Mouse (Mus musculus) MEL (cell line): ENCODE data around the gene Gas2l2. TPM values are rescaled to one million over a fixed set of nuclear protein-coding genes. Genes with fewer than 3 reads are reported as not detected.

Source experiments
- DNase-seq: peaks from one replicate; pipeline ENCODE4 v3.0.0; 2011; ENCODE audit warnings: low read depth, low spot score
- H3K27ac ChIP-seq: 2 replicates; pipeline ENCODE4 v1.5.1; 2012; ENCODE audit warnings: low read depth, mild to moderate bottlenecking, control low read depth, low read length, moderate library complexity; ENCODE audit not compliant: control insufficient read depth
- H3K27me3 ChIP-seq, 2 experiments: fragments of 150-350 bp in 1 of 2; sonication (generic) in 1 of 2; 2 replicates each; pipeline ENCODE4 v1.6.1; 2012; ENCODE audit warnings: low read length in 2 of 2, mild to moderate bottlenecking in 2 of 2, improper control_type of control experiment in 1 of 2, moderate library complexity in 1 of 2; ENCODE audit not compliant: insufficient read depth in 2 of 2, control insufficient read depth in 1 of 2
- H3K36me3 ChIP-seq, 2 experiments: 2 replicates each; pipeline ENCODE4 v1.6.1; 2012 to 2014; ENCODE audit warnings: low read length in 2 of 2, improper control_type of control experiment in 1 of 2, inconsistent platforms in 1 of 2, mild to moderate bottlenecking in 1 of 2; ENCODE audit not compliant: insufficient read depth in 2 of 2, control insufficient read depth in 1 of 2
- H3K4me1 ChIP-seq, 2 experiments: fragments of 150-350 bp in 1 of 2; sonication (generic) in 1 of 2; 2 replicates each; pipeline ENCODE4 v1.6.1; 2012; ENCODE audit warnings: low read length in 2 of 2, improper control_type of control experiment in 1 of 2, mild to moderate bottlenecking in 1 of 2; ENCODE audit not compliant: insufficient read depth in 2 of 2, control insufficient read depth in 1 of 2
- H3K4me3 ChIP-seq, 2 experiments: fragments of 150-350 bp in 1 of 2; sonication (generic) in 1 of 2; 2 replicates each; pipeline ENCODE4 v1.5.1; 2012; ENCODE audit warnings: low read depth in 2 of 2, low read length in 2 of 2, mild to moderate bottlenecking in 2 of 2, moderate library complexity in 2 of 2, control low read depth in 1 of 2, improper control_type of control experiment in 1 of 2; ENCODE audit not compliant: control insufficient read depth in 1 of 2, insufficient read depth in 1 of 2
- H3K79me2 ChIP-seq: 2 replicates; pipeline ENCODE4 v1.6.1; 2012; ENCODE audit warnings: mild to moderate bottlenecking, low read length, moderate library complexity; ENCODE audit not compliant: control insufficient read depth, poor library complexity, insufficient read depth
- H3K9ac ChIP-seq: 2 replicates; pipeline ENCODE4 v1.6.1; 2012; ENCODE audit warnings: low read depth, mild to moderate bottlenecking, control low read depth, low read length, moderate library complexity; ENCODE audit not compliant: control insufficient read depth, poor library complexity, severe bottlenecking
- H3K9me3 ChIP-seq: fragments of 150-350 bp; sonication (generic); replicated peaks from 2 replicates; pipeline ENCODE4 v1.6.1; 2012; ENCODE audit warnings: mild to moderate bottlenecking, low read length, improper control_type of control experiment, moderate library complexity; ENCODE audit not compliant: insufficient read depth
- E2F4 ChIP-seq: IDR thresholded peaks from 2 replicates; pipeline ENCODE4 v1.6.1; 2011; ENCODE audit warnings: low read depth, low read length, improper control_type of control experiment, borderline replicate concordance
- ELF1 ChIP-seq: IDR thresholded peaks from 2 replicates; pipeline ENCODE4 v1.6.1; 2014; ENCODE audit warnings: low read depth, mild to moderate bottlenecking, inconsistent platforms, low read length, improper control_type of control experiment, moderate library complexity
- GABPA ChIP-seq: IDR thresholded peaks from 2 replicates; pipeline ENCODE4 v1.6.1; 2012; ENCODE audit warnings: low read depth, mild to moderate bottlenecking, inconsistent platforms, low read length, improper control_type of control experiment, moderate library complexity
- MAX ChIP-seq: IDR thresholded peaks from 2 replicates; pipeline ENCODE4 v1.6.1; 2011; ENCODE audit warnings: low read length, improper control_type of control experiment
- MXI1 ChIP-seq: IDR thresholded peaks from 2 replicates; pipeline ENCODE4 v1.6.1; 2011; ENCODE audit warnings: mild to moderate bottlenecking, low read depth, low read length, improper control_type of control experiment
- MYB ChIP-seq: IDR thresholded peaks from 2 replicates; pipeline ENCODE4 v1.6.1; 2011; ENCODE audit warnings: mild to moderate bottlenecking, low read depth, low read length, improper control_type of control experiment
- MYC ChIP-seq: IDR thresholded peaks from 2 replicates; pipeline ENCODE4 v1.6.1; 2011; ENCODE audit warnings: low read depth, mild to moderate bottlenecking, low read length, improper control_type of control experiment, moderate library complexity
- NELFE ChIP-seq: IDR thresholded peaks from 2 replicates; pipeline ENCODE4 v1.6.1; 2011; ENCODE audit warnings: low read depth, low read length, improper control_type of control experiment
- NRF1 ChIP-seq: IDR thresholded peaks from 2 replicates; pipeline ENCODE4 v1.6.1; 2014; ENCODE audit warnings: low read depth, mild to moderate bottlenecking, inconsistent platforms, low read length, improper control_type of control experiment, moderate library complexity; ENCODE audit not compliant: poor library complexity, insufficient read depth, severe bottlenecking
- POLR2A ChIP-seq, 2 experiments: IDR thresholded peaks; 2 replicates each; pipeline ENCODE4 v1.6.1; 2011 to 2012; ENCODE audit warnings: low read length in 2 of 2, mild to moderate bottlenecking in 2 of 2, control low read depth in 1 of 2, improper control_type of control experiment in 1 of 2, low read depth in 1 of 2, moderate library complexity in 1 of 2; ENCODE audit not compliant: control insufficient read depth in 1 of 2, insufficient read depth in 1 of 2, poor library complexity in 1 of 2
- POLR2AphosphoS2 ChIP-seq: IDR thresholded peaks from 2 replicates; pipeline ENCODE4 v1.6.1; 2011; ENCODE audit warnings: low read length, improper control_type of control experiment
- POLR2AphosphoS5 ChIP-seq: IDR thresholded peaks from 2 replicates; pipeline ENCODE4 v1.6.1; 2012; ENCODE audit warnings: low read depth, borderline replicate concordance, mild to moderate bottlenecking, inconsistent platforms, low read length, moderate library complexity, mixed read lengths
- RAD21 ChIP-seq: IDR thresholded peaks from 2 replicates; pipeline ENCODE4 v1.6.1; 2011; ENCODE audit warnings: mild to moderate bottlenecking, low read depth, low read length, improper control_type of control experiment
- SIN3A ChIP-seq: IDR thresholded peaks from 2 replicates; pipeline ENCODE4 v1.6.1; 2012; ENCODE audit warnings: low read length, improper control_type of control experiment, inconsistent platforms
- SMC3 ChIP-seq: IDR thresholded peaks from 2 replicates; pipeline ENCODE4 v1.6.1; 2011; ENCODE audit warnings: low read depth, low read length, improper control_type of control experiment
- UBTF ChIP-seq: IDR thresholded peaks from 2 replicates; pipeline ENCODE4 v1.6.1; 2012; ENCODE audit warnings: low read depth, mild to moderate bottlenecking, inconsistent platforms, low read length, improper control_type of control experiment, moderate library complexity, borderline replicate concordance; ENCODE audit not compliant: insufficient read depth
- USF1 ChIP-seq: IDR thresholded peaks from 2 replicates; pipeline ENCODE4 v1.6.1; 2014; ENCODE audit warnings: low read depth, mild to moderate bottlenecking, inconsistent platforms, low read length, improper control_type of control experiment, moderate library complexity
- ZMIZ1 ChIP-seq: IDR thresholded peaks from 2 replicates; pipeline ENCODE4 v1.6.1; 2012; ENCODE audit warnings: low read depth, mild to moderate bottlenecking, inconsistent platforms, low read length, improper control_type of control experiment, moderate library complexity
- polyA plus RNA-seq, 2 experiments: library from polyadenylated mRNA; stranded (reverse) in 1 of 2; unstranded in 1 of 2; fragments of >175 nt in 1 of 2; fragments of >200 nt in 1 of 2; gene quantifications; 2 replicates each; pipeline versions ENCODE4 v1.2.1 to v1.2.4; 2012; ENCODE audit warnings: low replicate concordance in 2 of 2, low read depth in 1 of 2; ENCODE audit not compliant: insufficient read length in 2 of 2, insufficient read depth in 1 of 2, missing spikeins in 1 of 2
- total RNA-seq: library from RNA; depleted of rRNA; stranded (reverse); fragments of 300-350 nt; gene quantifications from 2 replicates; pipeline ENCODE4 v1.2.3, GENCODE M21; 2012

Gene Gas2l2
- total and polyA plus RNA-seq, 3 experiments: not detected

- Histone ChIP-seq H3K9ac (no peak overlapping the region), H3K79me2 (no peaks in the 10 kb centered on the region), H3K9me3 (no peaks in the 10 kb centered on the region), H3K36me3 (no peaks in the 10 kb centered on the region), H3K27me3 (peaks cover 0 to 15% of the 10 kb centered on the region in 2 experiments; a peak in 3 of 4 replicates), H3K4me3 (no peak overlapping the region), H3K4me1 (no peaks in the 10 kb centered on the region), H3K27ac (no peak overlapping the region)
- DNase-seq: no peak
- no peak for TF ChIP-seq NELFE
- TF ChIP-seq SMC3: no peak
- no peak for TF ChIP-seq POLR2AphosphoS5
- TF ChIP-seq ZMIZ1: no peak
- TF ChIP-seq MXI1: no peak
These were observed 19.0 kb upstream of the Gas2l2 start for GRCm38 (mm10) chr11:83448021-83448926.

- Histone ChIP-seq H3K79me2 (no peaks in the 10 kb centered on the region), H3K9me3 (no peaks in the 10 kb centered on the region)
- no peak for TF ChIP-seq SIN3A
- TF ChIP-seq MYB: no peak
- TF ChIP-seq RAD21: no peak
- no peak for TF ChIP-seq USF1
- TF ChIP-seq, all 39 proteins: peak for 0
- Histone ChIP-seq H3K4me3 (no peak overlapping the region), H3K9ac (no peak overlapping the region), H3K4me1 (no peaks in the 10 kb centered on the region), H3K36me3 (no peaks in the 10 kb centered on the region), H3K27ac (no peak overlapping the region), H3K27me3 (peaks cover 0 to 11% of the 10 kb centered on the region in 2 experiments; a peak in 2 of 4 replicates)
- DNase-seq: no peak
These were observed 18.4 kb upstream of the Gas2l2 start for GRCm38 (mm10) chr11:83447612-83448011.

GRCm38 (mm10) chr11:83445001-83445400, 15.7 kb upstream of the Gas2l2 start:
- 0 out of 4 replicates have a peak, but pooled peaks cover 0 to 6% of the 10 kb centered on the region in 2 experiments for H3K27me3 ChIP-seq
- no peak overlapping the region for H3K9ac ChIP-seq
- no peaks in the 10 kb centered on the region for H3K36me3 ChIP-seq
- H3K27ac ChIP-seq: no peak overlapping the region
- no peaks in the 10 kb centered on the region for H3K9me3 ChIP-seq
- no peak for DNase-seq
- no peak overlapping the region for H3K4me3 ChIP-seq
- H3K79me2 ChIP-seq: no peaks in the 10 kb centered on the region; the same call in 1 of the 2 replicates
- H3K4me1 ChIP-seq: no peaks in the 10 kb centered on the region
- TF ChIP-seq MYC: no peak
- TF ChIP-seq UBTF: no peak
- no peak for TF ChIP-seq RAD21
- TF ChIP-seq E2F4: no peak
- no peak for TF ChIP-seq MAX
- no peak for TF ChIP-seq NRF1
- no peak for TF ChIP-seq POLR2AphosphoS5
- no peak for TF ChIP-seq GABPA
- no peak for TF ChIP-seq SIN3A
- TF ChIP-seq POLR2AphosphoS2: no peak
- TF ChIP-seq ELF1: no peak
- TF ChIP-seq USF1: no peak
- no peak for TF ChIP-seq POLR2A (IDR thresholded peaks at IDR 0.05; ENCODE audit: control insufficient read depth in 1 of 2, insufficient read depth in 1 of 2, low read depth in 1 of 2, low read length in 2 of 2, poor library complexity in 1 of 2)
